8 mouse cellular contexts compared by ENCODE assay signal in the genomic region with DNA sequence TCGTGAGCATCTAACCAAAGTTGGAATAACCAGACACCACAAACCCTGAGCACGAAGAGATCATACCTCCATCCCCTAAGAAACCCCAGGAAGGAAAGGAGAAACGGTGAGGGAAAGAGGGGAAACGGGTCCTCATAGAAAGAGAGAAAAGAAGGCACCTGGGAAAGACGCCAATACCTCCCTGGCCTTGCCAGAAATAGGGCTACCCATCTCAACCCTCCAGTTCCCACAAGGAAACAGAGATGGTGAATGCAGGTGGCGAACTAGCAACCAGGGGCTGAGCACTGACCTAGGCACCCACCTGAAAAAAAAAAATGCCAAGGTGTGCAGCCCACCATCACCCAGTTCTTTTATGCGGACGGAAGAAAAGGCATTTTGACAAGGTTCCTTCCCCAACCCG. TPM values are rescaled to one million over a fixed set of nuclear protein-coding genes. Genes with fewer than 3 reads are reported as not detected.
DNase-seq lines count a peak whose midpoint lies in the region; ATAC-seq and TF ChIP-seq lines count a peak whose summit lies in the region.

No protein-coding gene starts in this region.

- peak overlapping the region; percentile 63 for H3K4me2 ChIP-seq in CH12.LX (ENCODE audit: insufficient read depth, low read depth, poor library complexity, severe bottlenecking)
- peak overlapping the region; percentile 95 for H3K4me2 ChIP-seq in liver, embryonic 12.5 days

- no peak overlapping the region; the same call in 1 of the 2 replicates for H3K27ac ChIP-seq in heart, adult 2 months
- H3K27ac ChIP-seq in CH12.LX (ENCODE audit: insufficient read depth, low read depth) = no peak overlapping the region
- peak overlapping the region; percentile 87; the same call in 1 of the 2 replicates for H3K27ac ChIP-seq in forebrain, embryonic 10.5 days
- no peak overlapping the region for H3K27ac ChIP-seq in liver, embryonic 12.5 days

- intact Hi-C loops in heart, adult 2 months (cut with DNase I) = loop anchor here (2.0 to 5.0 kb wide), 2 partner anchors 25 to 89 kb away; no protein-coding TSS in a partner anchor

- ATAC-seq in liver, embryonic 12.5 days = no peak

- TF ChIP-seq POLR2A in heart, adult 2 months (IDR thresholded peaks at IDR 0.05; ENCODE audit: insufficient read depth, low read depth, low read length) = no peak
- TF ChIP-seq POLR2A in CH12.LX (IDR thresholded peaks at IDR 0.05; ENCODE audit: low read depth, low read length) = no peak

- peak overlapping the region; percentile 92 for H3K4me3 ChIP-seq in heart, adult 2 months
- H3K4me3 ChIP-seq in CH12.LX (replicated peaks in 1 of 3; ENCODE audit: low read depth in 2 of 3, low read length in 2 of 3, poor library complexity in 1 of 3) = peak overlapping the region; percentile 52 to 88 (median 84)
- H3K4me3 ChIP-seq in forebrain, embryonic 10.5 days = peak overlapping the region; percentile 96
- H3K4me3 ChIP-seq in liver, embryonic 12.5 days = peak overlapping the region; percentile 85

- peaks cover 6% of the 10 kb centered on the region for H3K4me1 ChIP-seq in heart, adult 2 months (ENCODE audit: control insufficient read depth, insufficient read depth, low read length)
- peaks cover 1 to 18% of the 10 kb centered on the region in 2 experiments; a peak in 2 of 4 replicates for H3K4me1 ChIP-seq in CH12.LX (ENCODE audit: control insufficient read depth in 1 of 2, insufficient read depth in 2 of 2)
- peaks cover 18% of the 10 kb centered on the region for H3K4me1 ChIP-seq in forebrain, embryonic 10.5 days
- peaks cover 29% of the 10 kb centered on the region for H3K4me1 ChIP-seq in liver, embryonic 12.5 days

- peak overlapping the region; percentile 94 for H3K9ac ChIP-seq in heart, adult 2 months (ENCODE audit: low read depth, low read length)
- no peak overlapping the region for H3K9ac ChIP-seq in CH12.LX (ENCODE audit: insufficient read depth, low read depth)
- H3K9ac ChIP-seq in liver, embryonic 12.5 days = no peak overlapping the region

- WGBS in heart, adult 2 months = 38% methylated on average over 9 of the region's 9 CpGs
- WGBS in forebrain, embryonic 10.5 days = 33% methylated on average over 9 of the region's 9 CpGs
- 35% methylated on average over 9 of the region's 9 CpGs for WGBS in liver, embryonic 12.5 days (ENCODE audit: insufficient replicate concordance)

- no peaks in the 10 kb centered on the region for H3K79me2 ChIP-seq in heart, adult 2 months (replicated peaks; ENCODE audit: control insufficient read depth, insufficient read depth, low read length)
- no peaks in the 10 kb centered on the region for H3K79me2 ChIP-seq in CH12.LX (replicated peaks; ENCODE audit: control insufficient read depth, extremely low read depth, insufficient read depth, poor library complexity, severe bottlenecking)

- no peaks in the 10 kb centered on the region for H3K27me3 ChIP-seq in heart, adult 2 months (ENCODE audit: control insufficient read depth, insufficient read depth, low read length)
- peaks cover 3% of the 10 kb centered on the region for H3K27me3 ChIP-seq in CH12.LX (replicated peaks)
- peaks cover 38% of the 10 kb centered on the region for H3K27me3 ChIP-seq in forebrain, embryonic 10.5 days (ENCODE audit: poor library complexity, severe bottlenecking)
- peaks cover 52% of the 10 kb centered on the region for H3K27me3 ChIP-seq in liver, embryonic 12.5 days (replicated peaks)

- no peak for DNase-seq in heart, adult 2 months
- no peak for DNase-seq in heart, postnatal 4 days
- no peak for DNase-seq in CH12.LX (ENCODE audit: extremely low read depth)
- DNase-seq in forebrain, embryonic 10.5 days (ENCODE audit: extremely low spot score, low spot score) = no peak
- DNase-seq in right cerebral cortex, postnatal 4 days = no peak
- no peak for DNase-seq in gastrocnemius, postnatal 10 days
- DNase-seq in left cerebral cortex, adult 8-10 months (ENCODE audit: low spot score in 2 of 2) = no peak

- TF ChIP-seq CTCF in heart, adult 2 months (IDR thresholded peaks at IDR 0.05) = no peak
- TF ChIP-seq CTCF in CH12.LX (conservative IDR thresholded peaks at IDR 0.05 in 1 of 2, IDR thresholded peaks at IDR 0.05 in 1 of 2; ENCODE audit: low read depth in 2 of 2, low read length in 2 of 2) = no peak

- TF ChIP-seq RAD21 in CH12.LX (IDR thresholded peaks at IDR 0.05; ENCODE audit: low read depth, low read length) = no peak

- no peak for TF ChIP-seq EP300 in heart, adult 2 months (IDR thresholded peaks at IDR 0.05; ENCODE audit: insufficient read depth, low read depth, low read length)
- no peak for TF ChIP-seq EP300 in CH12.LX (IDR thresholded peaks at IDR 0.05; ENCODE audit: low read length)

- dilution Hi-C loops in CH12.LX (cut with MboI; ENCODE audit: extremely low pct_ligation_motif_present, extremely low pct_unique_long_range_greater_than_20kb, low sequenced_read_pairs) = no loop called here

- in situ Hi-C loops in CH12.LX (cut with MboI; ENCODE audit: low pct_ligation_motif_present, low pct_unique_long_range_greater_than_20kb, low sequenced_read_pairs) = loop anchor here (5.0 kb wide), 1 partner anchor 84 kb away; no protein-coding TSS in a partner anchor

- no peaks in the 10 kb centered on the region for H3K36me3 ChIP-seq in heart, adult 2 months (ENCODE audit: control insufficient read depth, insufficient read depth, low read length)
- H3K36me3 ChIP-seq in CH12.LX (replicated peaks in 1 of 2; ENCODE audit: control insufficient read depth in 1 of 2, insufficient read depth in 1 of 2, low read length in 1 of 2) = no peaks in the 10 kb centered on the region
- H3K36me3 ChIP-seq in forebrain, embryonic 10.5 days (replicated peaks) = no peaks in the 10 kb centered on the region
- H3K36me3 ChIP-seq in liver, embryonic 12.5 days = no peaks in the 10 kb centered on the region

- H3K9me3 ChIP-seq in CH12.LX (replicated peaks; ENCODE audit: low read length) = no peaks in the 10 kb centered on the region
- H3K9me3 ChIP-seq in forebrain, embryonic 10.5 days = no peaks in the 10 kb centered on the region
- no peaks in the 10 kb centered on the region for H3K9me3 ChIP-seq in liver, embryonic 12.5 days (replicated peaks)

TF ChIP-seq in CH12.LX, 34 proteins besides CTCF, POLR2A, EP300 and RAD21:
- TF ChIP-seq MAX (IDR thresholded peaks at IDR 0.05; ENCODE audit: low read length) (no peak), KAT2A (IDR thresholded peaks at IDR 0.05; ENCODE audit: insufficient replicate concordance, low read length) (no peak)
TF ChIP-seq in CH12.LX: peak in this region for 0.

RNA-seq across cellular contexts. Expression of gene Tmem229b, which starts 1.4 kb away (rescaled TPM):
- 1 to 10 TPM; 3.2 to 3.3 TPM for total RNA-seq in heart, adult 2 months (2021)
- 4.2 and 9.8 TPM in 2 replicates for polyA plus RNA-seq in heart, adult 2 months (2012; rRNA removed)
- total RNA-seq in heart, postnatal 4 days (2021) = 1 to 10 TPM; 3.1 to 3.8 TPM
- total RNA-seq in CH12.LX (2012; rRNA removed) (41.7 and 45.0 TPM in 2 replicates), CH12.LX (2014; rRNA removed) (64.4 and 66.5 TPM in 2 replicates)
- polyA plus RNA-seq in CH12.LX (2012; ENCODE audit: insufficient read length, low read depth) = 125 and 129 TPM in 2 replicates
- polyA plus RNA-seq in forebrain, embryonic 10.5 days (2016; fragmentation: Nextera tagmentation; extraction: Ambion mirVana) = 3.2 and 5.0 TPM in 2 replicates
- polyA plus RNA-seq in liver, embryonic 12.5 days (2016; fragmentation: Nextera tagmentation; extraction: Ambion mirVana) = 3.7 and 3.8 TPM in 2 replicates
- total RNA-seq in gastrocnemius, postnatal 10 days (2021) = 1 to 10 TPM; 8.5 to 9.5 TPM
- total RNA-seq in left cerebral cortex, adult 8-10 months (2022) = 10 to 100 TPM; 26.9 to 30.3 (median 28.3) TPM

RNA-seq across cellular contexts. Expression of gene Plekhh1, which starts 22.9 kb away (rescaled TPM):
- total RNA-seq in heart, adult 2 months (2021) = 1 to 10 TPM; 1.4 to 1.7 TPM
- polyA plus RNA-seq in heart, adult 2 months (2012; rRNA removed) = 1.8 and 2.8 TPM in 2 replicates
- 10 to 100 TPM; 10.3 to 13.9 TPM for total RNA-seq in heart, postnatal 4 days (2021)
- total RNA-seq in CH12.LX (2012; rRNA removed) (0.92 and 1.9 TPM in 2 replicates), CH12.LX (2014; rRNA removed) (0.27 and 0.31 TPM in 2 replicates)
- 0.69 and 0.75 TPM in 2 replicates for polyA plus RNA-seq in CH12.LX (2012; ENCODE audit: insufficient read length, low read depth)
- polyA plus RNA-seq in forebrain, embryonic 10.5 days (2016; fragmentation: Nextera tagmentation; extraction: Ambion mirVana) = 6.3 and 6.6 TPM in 2 replicates
- 0.42 and 0.48 TPM in 2 replicates for polyA plus RNA-seq in liver, embryonic 12.5 days (2016; fragmentation: Nextera tagmentation; extraction: Ambion mirVana)
- total RNA-seq in gastrocnemius, postnatal 10 days (2021) = 1 to 10 TPM; 1.3 to 1.4 TPM
- 10 to 100 TPM; 21.1 to 27.5 (median 25.0) TPM for total RNA-seq in left cerebral cortex, adult 8-10 months (2022)
